Mouse (Mus musculus) forebrain, postnatal 0 days (tissue): ENCODE results near the gene Crebbp. TPM values are rescaled to one million over a fixed set of nuclear protein-coding genes. Genes with fewer than 3 reads are reported as not detected.

ENCODE experiments used
- ATAC-seq: fragments of 200-750 bp; cut with Nextera tagmentation; 2 replicates; pipeline ENCODE4 v1.8.0; 2017; ENCODE audit warnings: mild to moderate bottlenecking, moderate library complexity
- DNase-seq: peaks from one replicate; pipeline ENCODE4 v3.0.0-alpha.2; 2015
- H3K27ac ChIP-seq: fragments of 300-500 bp; sonication (generic); 2 replicates; pipeline ENCODE4 v1.5.1; 2014; ENCODE audit warnings: low read depth, mild to moderate bottlenecking, antibody characterized with exemption, low read length, moderate library complexity, mixed read lengths
- H3K27me3 ChIP-seq: fragments of 300-500 bp; sonication (generic); 2 replicates; pipeline ENCODE4 v1.6.1; 2014; ENCODE audit warnings: mild to moderate bottlenecking, low read length, mixed read lengths; ENCODE audit not compliant: insufficient read depth
- H3K36me3 ChIP-seq: fragments of 300-500 bp; sonication (generic); 2 replicates; pipeline ENCODE4 v1.6.1; 2014; ENCODE audit warnings: mild to moderate bottlenecking, moderate library complexity; ENCODE audit not compliant: insufficient read depth
- H3K4me1 ChIP-seq: fragments of 300-500 bp; sonication (generic); 2 replicates; pipeline ENCODE4 v1.6.1; 2014; ENCODE audit warnings: antibody characterized with exemption; ENCODE audit not compliant: insufficient read depth
- H3K4me2 ChIP-seq: fragments of 300-500 bp; sonication (generic); 2 replicates; pipeline ENCODE4 v1.6.1; 2014; ENCODE audit warnings: low read depth, mild to moderate bottlenecking, moderate library complexity
- H3K4me3 ChIP-seq: fragments of 300-500 bp; sonication (generic); 2 replicates; pipeline ENCODE4 v1.5.1; 2014; ENCODE audit warnings: low read depth, low read length, mixed read lengths
- H3K9ac ChIP-seq: fragments of 300-500 bp; sonication (generic); 2 replicates; pipeline ENCODE4 v1.6.1; 2014; ENCODE audit warnings: mild to moderate bottlenecking
- H3K9me3 ChIP-seq: fragments of 300-500 bp; sonication (generic); 2 replicates; pipeline ENCODE4 v1.6.1; 2016; ENCODE audit warnings: low read length
- CTCF ChIP-seq: sonication (generic); IDR thresholded peaks from 2 replicates; pipeline ENCODE4 v1.5.1; 2016; ENCODE audit warnings: antibody characterized with exemption, control low read depth, low read depth
- WGBS: fragments of 180-500 bp; shearing (Covaris S2); extraction: QIAGEN DNeasy Blood & Tissue Kit; methylation state at CpG from one replicate; pipeline ENCODE4 v1.1.7; 2014; 5-methylcytosine and 5-hydroxymethylcytosine counted together
- polyA plus RNA-seq: library from polyadenylated mRNA; unstranded; fragments of >200 nt; fragmentation: Nextera tagmentation; extraction: Ambion mirVana; gene quantifications from 2 replicates; pipeline ENCODE4 v1.2.1, GENCODE M21; 2015
- total RNA-seq: library from RNA; depleted of rRNA; stranded (reverse); fragments of >200 nt; gene quantifications from 2 replicates; pipeline ENCODE4 v1.2.3, GENCODE M21; 2014

Crebbp gene
- total and polyA plus RNA-seq, 2 experiments from 2014 or later, result 31.4 to 59.6 TPM

DNA sequence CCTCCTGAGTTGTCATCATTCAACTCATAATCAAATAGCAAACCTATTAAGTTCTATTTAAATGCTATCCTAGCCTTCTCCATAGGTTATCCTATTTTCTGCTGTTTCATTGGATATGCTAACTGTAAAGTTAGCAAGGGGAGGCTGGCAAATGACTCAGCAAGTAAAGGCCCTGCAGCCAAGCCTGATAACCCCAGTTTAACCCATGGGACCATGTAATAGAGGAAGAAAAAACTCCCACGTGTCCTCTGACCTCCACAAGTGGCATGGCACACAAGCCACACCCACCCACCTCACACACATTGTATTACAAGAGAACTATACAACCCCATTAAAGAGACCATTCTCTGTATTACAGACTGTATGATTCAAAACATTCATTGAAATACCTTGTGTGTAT is 13.8 kb downstream of the Crebbp start:
- Histone ChIP-seq H3K4me3 (no peak overlapping the region), H3K36me3 (no peaks in the 10 kb centered on the region), H3K4me2 (no peak overlapping the region), H3K9me3 (no peaks in the 10 kb centered on the region), H3K9ac (no peak overlapping the region), H3K4me1 (no peaks in the 10 kb centered on the region), H3K27ac (no peak overlapping the region), H3K27me3 (no peaks in the 10 kb centered on the region)
- no peak for TF ChIP-seq CTCF
- WGBS, result 50% methylated on average over 1 of the region's 1 CpGs
- DNase-seq (no peak), ATAC-seq (no peak)

DNA sequence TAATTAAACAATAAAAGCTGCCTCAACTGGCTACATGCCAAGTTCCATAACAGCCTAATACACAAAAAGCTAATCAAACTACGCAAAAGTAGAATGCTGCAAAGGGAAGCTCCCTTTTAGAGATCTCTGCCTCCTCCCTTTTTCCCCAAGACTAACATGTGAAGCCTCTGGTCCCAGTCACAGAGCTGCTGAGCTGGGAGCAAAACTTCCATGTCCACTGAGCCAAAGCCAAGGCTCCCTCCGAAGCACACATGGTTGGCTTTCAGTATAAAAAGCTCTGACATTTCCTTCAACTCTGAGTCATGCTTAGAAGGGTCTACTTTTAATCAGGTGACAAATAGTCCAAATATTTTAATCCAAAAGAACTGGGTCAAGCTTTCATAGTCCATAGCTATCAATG is 14.2 kb downstream of the Crebbp start:
- 51% methylated on average over 2 of the region's 2 CpGs for WGBS
- no peak overlapping the region for H3K4me2 ChIP-seq
- H3K36me3 ChIP-seq, result no peaks in the 10 kb centered on the region
- TF ChIP-seq CTCF, result no peak
- H3K9me3 ChIP-seq, result no peaks in the 10 kb centered on the region
- no peak for ATAC-seq
- H3K4me1 ChIP-seq, result no peaks in the 10 kb centered on the region
- H3K27me3 ChIP-seq, result no peaks in the 10 kb centered on the region
- no peak overlapping the region for H3K4me3 ChIP-seq
- no peak overlapping the region for H3K9ac ChIP-seq
- DNase-seq, result no peak
- H3K27ac ChIP-seq, result no peak overlapping the region

DNA sequence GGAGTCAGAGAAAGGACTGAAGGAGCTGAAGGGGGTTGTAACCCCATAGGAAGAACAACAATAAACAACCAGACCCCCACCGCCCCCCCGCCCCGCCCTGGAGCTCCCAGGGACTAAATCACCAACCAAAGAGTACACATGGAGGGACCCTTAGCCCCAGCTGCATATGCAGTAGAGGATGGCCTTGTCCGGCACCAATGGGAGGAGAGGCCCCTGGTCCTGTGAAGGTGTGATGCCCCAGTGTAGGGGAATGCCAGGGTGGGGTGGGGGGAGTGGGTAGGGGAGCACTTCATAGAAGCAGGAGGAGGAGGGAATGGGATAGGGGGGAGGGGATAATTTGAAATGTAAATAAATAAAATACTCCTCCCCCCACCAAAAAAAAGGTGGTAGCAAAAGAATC is 15.8 kb downstream of the Crebbp start:
- H3K27me3 ChIP-seq, result no peaks in the 10 kb centered on the region
- H3K4me3 ChIP-seq, result no peak overlapping the region
- no peaks in the 10 kb centered on the region for H3K36me3 ChIP-seq
- no peak overlapping the region for H3K27ac ChIP-seq
- 95% methylated on average over 4 of the region's 4 CpGs for WGBS
- H3K9ac ChIP-seq, result no peak overlapping the region
- no peak for TF ChIP-seq CTCF
- ATAC-seq (no peak), DNase-seq (no peak)
- H3K4me1 ChIP-seq, result no peaks in the 10 kb centered on the region
- H3K4me2 ChIP-seq, result no peak overlapping the region
- no peaks in the 10 kb centered on the region for H3K9me3 ChIP-seq

DNA sequence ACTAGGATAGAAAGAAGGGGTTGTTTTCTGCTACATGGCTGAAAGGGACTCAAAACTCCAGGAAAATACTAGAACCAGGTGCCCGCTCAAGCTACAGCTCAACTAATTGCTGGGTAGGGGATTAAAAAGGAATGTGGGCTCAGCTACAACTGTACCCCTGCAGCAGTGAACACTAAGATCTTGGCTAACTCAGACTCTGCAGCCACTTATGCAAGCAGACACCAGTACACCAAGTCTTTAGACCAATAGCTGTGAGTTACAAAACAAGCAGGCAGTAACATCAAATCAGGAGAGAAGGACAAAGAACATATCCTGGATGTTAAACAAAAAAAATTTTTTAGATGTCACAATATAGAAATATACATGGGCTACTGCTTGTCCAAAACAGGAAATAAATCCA is 23.6 kb downstream of the Crebbp start:
- Histone ChIP-seq H3K4me3 (no peak overlapping the region), H3K27me3 (no peaks in the 10 kb centered on the region), H3K27ac (no peak overlapping the region), H3K9me3 (no peaks in the 10 kb centered on the region), H3K4me1 (no peaks in the 10 kb centered on the region; the same call in 1 of the 2 replicates), H3K9ac (no peak overlapping the region), H3K4me2 (no peak overlapping the region), H3K36me3 (no peaks in the 10 kb centered on the region)
- no peak for TF ChIP-seq CTCF
- no peak for ATAC-seq
- 77% methylated on average over 1 of the region's 1 CpGs for WGBS
- no peak for DNase-seq

DNA sequence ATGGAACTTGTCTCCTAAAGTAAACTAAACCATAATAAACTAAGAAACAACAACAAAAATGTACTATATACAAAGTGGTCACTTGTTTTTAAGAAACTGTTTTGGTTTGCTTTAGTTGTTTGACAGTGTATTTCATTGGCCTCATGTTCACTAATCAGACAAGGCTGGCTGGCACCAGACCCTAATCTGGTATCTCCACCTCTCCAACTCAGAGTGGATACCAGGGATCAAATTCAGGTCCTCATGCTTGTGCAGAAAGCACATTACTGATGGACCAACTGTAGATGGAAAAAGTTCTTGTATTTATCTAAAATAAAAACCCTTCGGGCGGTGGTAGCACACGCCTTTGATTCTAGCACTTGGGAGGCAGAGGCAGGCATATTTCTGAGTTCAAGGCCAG is 38.7 kb downstream of the Crebbp start:
- no peak overlapping the region for H3K9ac ChIP-seq
- no peak for TF ChIP-seq CTCF
- no peaks in the 10 kb centered on the region for H3K9me3 ChIP-seq
- WGBS, result 97% methylated on average over 3 of the region's 3 CpGs
- ATAC-seq (no peak), DNase-seq (no peak)
- H3K27ac ChIP-seq, result no peak overlapping the region
- H3K4me3 ChIP-seq, result no peak overlapping the region
- peaks cover 11% of the 10 kb centered on the region; the same call in 1 of the 2 replicates for H3K36me3 ChIP-seq
- H3K4me1 ChIP-seq, result no peaks in the 10 kb centered on the region
- no peak overlapping the region for H3K4me2 ChIP-seq
- no peaks in the 10 kb centered on the region for H3K27me3 ChIP-seq

DNA sequence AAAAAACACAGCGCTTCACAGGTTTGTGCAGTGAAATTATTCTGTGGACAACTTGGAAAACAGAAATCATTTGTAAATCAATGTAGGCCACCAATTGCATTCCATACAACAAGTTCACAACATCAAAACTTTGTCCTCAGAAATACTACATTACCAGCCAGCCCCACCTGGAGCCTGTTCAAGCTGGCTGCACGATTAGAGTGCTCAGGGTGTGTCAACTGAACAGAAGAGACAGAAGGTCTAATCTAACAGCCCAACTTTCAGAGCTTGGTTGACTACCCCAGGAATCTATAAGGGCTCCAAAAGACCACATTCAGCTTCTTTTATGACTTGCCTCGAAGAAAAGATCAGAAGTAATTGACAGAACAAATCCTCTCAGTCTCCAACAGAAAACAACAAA is 44.3 kb downstream of the Crebbp start:
- Histone ChIP-seq H3K36me3 (0 out of 2 replicates have a peak, but pooled peaks cover 3% of the 10 kb centered on the region), H3K9me3 (no peaks in the 10 kb centered on the region), H3K4me1 (no peaks in the 10 kb centered on the region), H3K9ac (no peak overlapping the region), H3K27ac (no peak overlapping the region), H3K4me2 (no peak overlapping the region), H3K4me3 (no peak overlapping the region), H3K27me3 (no peaks in the 10 kb centered on the region)
- 54% methylated on average over 3 of the region's 3 CpGs for WGBS
- DNase-seq (no peak), ATAC-seq (no peak)
- TF ChIP-seq CTCF, result no peak

DNA sequence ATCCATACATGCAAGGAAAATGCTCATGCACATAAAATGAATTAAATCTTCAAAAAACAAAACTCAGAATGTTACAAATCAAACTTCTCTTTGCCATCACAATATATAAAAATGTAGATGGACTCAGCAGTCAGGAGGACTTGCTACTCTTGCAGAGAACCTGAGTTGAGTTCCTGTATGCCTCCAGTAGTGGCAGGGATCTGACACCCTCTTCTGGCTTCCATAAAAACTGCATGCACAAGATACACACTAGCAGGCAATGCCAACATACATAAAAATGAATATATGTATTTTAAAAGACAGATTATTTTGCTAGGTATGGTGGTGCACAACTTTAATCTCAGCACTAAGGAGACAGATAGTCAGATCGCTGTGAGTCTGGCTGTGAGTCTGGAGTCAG is 45.3 kb downstream of the Crebbp start:
- Histone ChIP-seq H3K4me3 (no peak overlapping the region), H3K4me2 (no peak overlapping the region), H3K4me1 (no peaks in the 10 kb centered on the region), H3K36me3 (0 out of 2 replicates have a peak, but pooled peaks cover 3% of the 10 kb centered on the region), H3K27ac (no peak overlapping the region), H3K9ac (no peak overlapping the region), H3K9me3 (no peaks in the 10 kb centered on the region), H3K27me3 (no peaks in the 10 kb centered on the region)
- TF ChIP-seq CTCF, result peak; percentile 37; the same call in 1 of the 2 replicates
- no peak for DNase-seq
- ATAC-seq, result no peak
- 96% methylated on average over 1 of the region's 1 CpGs for WGBS

DNA sequence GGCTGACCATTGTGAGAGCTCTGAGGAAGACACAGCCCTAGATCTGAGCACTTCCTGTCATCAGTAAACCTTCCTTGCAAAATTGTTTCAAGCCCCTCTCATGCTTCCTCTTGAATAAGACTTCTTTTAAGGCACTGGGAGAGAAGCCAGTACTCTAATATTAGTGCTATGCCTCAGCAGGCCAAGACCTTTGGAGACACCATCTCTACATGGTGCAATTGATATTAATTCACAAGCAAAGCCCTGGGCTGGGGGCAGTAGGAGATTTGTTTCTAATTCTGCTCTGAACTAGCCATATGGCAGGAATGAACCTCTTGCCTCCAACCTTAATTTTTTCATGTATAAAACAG is 52.9 kb downstream of the Crebbp start:
- no peaks in the 10 kb centered on the region for H3K9me3 ChIP-seq
- no peak for DNase-seq
- H3K27ac ChIP-seq, result no peak overlapping the region
- no peak overlapping the region for H3K9ac ChIP-seq
- no peaks in the 10 kb centered on the region for H3K27me3 ChIP-seq
- no peak overlapping the region for H3K4me3 ChIP-seq
- H3K36me3 ChIP-seq, result no peaks in the 10 kb centered on the region
- H3K4me1 ChIP-seq, result peaks cover 8% of the 10 kb centered on the region
- no peak overlapping the region for H3K4me2 ChIP-seq
- TF ChIP-seq CTCF, result no peak
- no peak for ATAC-seq
